In genomic region chr17:12791079-12791406, GRCm38 (mm10) we compare ENCODE assay signal across 7 mouse cellular contexts. TPM values are rescaled to one million over a fixed set of nuclear protein-coding genes. Genes with fewer than 3 reads are reported as not detected.
DNase-seq lines count a peak whose midpoint lies in the region; ATAC-seq and TF ChIP-seq lines count a peak whose summit lies in the region.

No protein-coding gene starts in this region.

- WGBS in kidney, embryonic 16.5 days, result 20% methylated on average over 5 of the region's 5 CpGs
- 19% methylated on average over 5 of the region's 5 CpGs for WGBS in forebrain, embryonic 12.5 days
- 5% methylated on average over 5 of the region's 5 CpGs for WGBS in limb, embryonic 13.5 days
- WGBS in small intestine, adult 2 months, result 60% methylated on average over 5 of the region's 5 CpGs

- no peak overlapping the region for H3K4me2 ChIP-seq in kidney, embryonic 16.5 days (replicated peaks; ENCODE audit: low read depth, low read length)
- no peak overlapping the region for H3K4me2 ChIP-seq in forebrain, embryonic 12.5 days
- H3K4me2 ChIP-seq in limb, embryonic 13.5 days (replicated peaks), result peak overlapping the region; percentile 38

- TF ChIP-seq POLR2A in small intestine, adult 2 months (IDR thresholded peaks at IDR 0.05; ENCODE audit: low read depth, low read length), result no peak

- H3K27me3 ChIP-seq in kidney, embryonic 16.5 days (ENCODE audit: insufficient read depth, low read length), result no peaks in the 10 kb centered on the region
- H3K27me3 ChIP-seq in forebrain, embryonic 12.5 days, result no peaks in the 10 kb centered on the region
- no peaks in the 10 kb centered on the region for H3K27me3 ChIP-seq in limb, embryonic 13.5 days
- H3K27me3 ChIP-seq in small intestine, adult 2 months (ENCODE audit: control insufficient read depth, insufficient read depth, low read length), result no peaks in the 10 kb centered on the region

- DNase-seq in kidney, postnatal 36 days, result no peak
- no peak for DNase-seq in embryo, embryonic 10.5 days (ENCODE audit: low spot score)
- no peak for DNase-seq in layer of hippocampus, postnatal 14 days (ENCODE audit: low spot score in 2 of 2)

- H3K4me3 ChIP-seq in kidney, embryonic 16.5 days (ENCODE audit: low read length), result no peak overlapping the region
- no peak overlapping the region for H3K4me3 ChIP-seq in forebrain, embryonic 12.5 days (replicated peaks)
- no peak overlapping the region for H3K4me3 ChIP-seq in limb, embryonic 13.5 days
- no peak overlapping the region for H3K4me3 ChIP-seq in small intestine, adult 2 months (ENCODE audit: low read depth, low read length)

- ATAC-seq in kidney, embryonic 16.5 days (ENCODE audit: low FRiP score, low TSS enrichment), result no peak
- no peak for ATAC-seq in forebrain, embryonic 12.5 days (ENCODE audit: low FRiP score)
- 0 out of 2 replicates have a peak, but pooled peaks have one; percentile 1 for ATAC-seq in limb, embryonic 13.5 days (ENCODE audit: low FRiP score, low read depth)

- peaks cover 50% of the 10 kb centered on the region for H3K4me1 ChIP-seq in kidney, embryonic 16.5 days (ENCODE audit: insufficient read depth, low read length)
- H3K4me1 ChIP-seq in forebrain, embryonic 12.5 days, result peaks cover 20% of the 10 kb centered on the region
- peaks cover 59% of the 10 kb centered on the region for H3K4me1 ChIP-seq in limb, embryonic 13.5 days
- H3K4me1 ChIP-seq in small intestine, adult 2 months (ENCODE audit: control insufficient read depth, insufficient read depth, insufficient read length, low read length), result peaks cover 18% of the 10 kb centered on the region; the same call in 1 of the 2 replicates

- no peak for TF ChIP-seq CTCF in small intestine, adult 2 months (IDR thresholded peaks at IDR 0.05; ENCODE audit: extremely low read depth, insufficient read length, insufficient replicate concordance, low read depth, low read length)

- peaks cover 11% of the 10 kb centered on the region for H3K9me3 ChIP-seq in kidney, embryonic 16.5 days (ENCODE audit: low read length)
- H3K9me3 ChIP-seq in forebrain, embryonic 12.5 days, result no peaks in the 10 kb centered on the region
- H3K9me3 ChIP-seq in limb, embryonic 13.5 days, result peaks cover 12% of the 10 kb centered on the region

- peaks cover 12% of the 10 kb centered on the region for H3K36me3 ChIP-seq in kidney, embryonic 16.5 days (ENCODE audit: insufficient read depth, low read length)
- no peaks in the 10 kb centered on the region for H3K36me3 ChIP-seq in forebrain, embryonic 12.5 days (replicated peaks)
- peaks cover 14% of the 10 kb centered on the region for H3K36me3 ChIP-seq in limb, embryonic 13.5 days
- H3K36me3 ChIP-seq in small intestine, adult 2 months (ENCODE audit: control insufficient read depth, insufficient read depth, low read length), result no peaks in the 10 kb centered on the region

- peak overlapping the region; percentile 89 for H3K27ac ChIP-seq in kidney, embryonic 16.5 days (ENCODE audit: low read length)
- H3K27ac ChIP-seq in forebrain, embryonic 12.5 days, result peak overlapping the region; percentile 54
- H3K27ac ChIP-seq in limb, embryonic 13.5 days, result peak overlapping the region; percentile 94
- H3K27ac ChIP-seq in small intestine, adult 2 months (ENCODE audit: insufficient read depth, low read depth, low read length), result peak overlapping the region; percentile 29; the same call in 1 of the 2 replicates

- H3K9ac ChIP-seq in kidney, embryonic 16.5 days (replicated peaks; ENCODE audit: low read length), result no peak overlapping the region
- H3K9ac ChIP-seq in forebrain, embryonic 12.5 days, result no peak overlapping the region
- H3K9ac ChIP-seq in limb, embryonic 13.5 days, result peak overlapping the region; percentile 31; the same call in 1 of the 2 replicates

RNA-seq across cellular contexts. Expression of gene Igf2r, which starts 21.6 kb away (rescaled TPM):
- 32.1 and 33.6 TPM in 2 replicates for polyA plus RNA-seq in kidney, embryonic 16.5 days (2015; fragmentation: Nextera tagmentation; extraction: Ambion mirVana)
- 22.7 TPM in 2 replicates for polyA plus RNA-seq in forebrain, embryonic 12.5 days (2016; fragmentation: Nextera tagmentation; extraction: Ambion mirVana)
- 48.7 and 51.5 TPM in 2 replicates for polyA plus RNA-seq in limb, embryonic 13.5 days (2015; fragmentation: Nextera tagmentation; extraction: Ambion mirVana)
- polyA plus RNA-seq in small intestine, adult 2 months (2012; rRNA removed), result 8.3 and 19.7 TPM in 2 replicates
- total RNA-seq in layer of hippocampus, postnatal 14 days (2021), result 10 to 100 TPM; 28.1 TPM

Comparison
In these comparisons a context has a peak if more than half of its experiments do, and no peak if none do; other contexts are left out.
1. H3K27ac ChIP-seq: peak in every context shown above with its lines; median percentile 94 in limb, embryonic 13.5 days; 89 in kidney, embryonic 16.5 days; 54 in forebrain, embryonic 12.5 days; 29 in small intestine, adult 2 months.